Mouse (Mus musculus): ENCODE data around the gene Lrp6.

The Lrp6 gene

GRCm38 (mm10) chr6:134529340-134529739 lies 37.4 kb downstream of the Lrp6 start:
- DNase-seq = no peak

- no peak for DNase-seq
Measured at GRCm38 (mm10) chr6:134528396-134528795, 38.4 kb downstream of the Lrp6 start.

- DNase-seq = no peak
Measured at GRCm38 (mm10) chr6:134527596-134528128, 39.1 kb downstream of the Lrp6 start.

- DNase-seq = no peak
Measured at GRCm38 (mm10) chr6:134526821-134527595, 39.8 kb downstream of the Lrp6 start.

GRCm38 (mm10) chr6:134526275-134526674 lies 40.5 kb downstream of the Lrp6 start:
- DNase-seq = no peak

GRCm38 (mm10) chr6:134521411-134521810 lies 45.4 kb downstream of the Lrp6 start:
- no peak for DNase-seq

- DNase-seq = no peak
Measured at GRCm38 (mm10) chr6:134520821-134521220, 45.9 kb downstream of the Lrp6 start.

GRCm38 (mm10) chr6:134518450-134518849 lies 48.3 kb downstream of the Lrp6 start:
- no peak for DNase-seq

- no peak for DNase-seq
Measured at GRCm38 (mm10) chr6:134517141-134517540, 49.6 kb downstream of the Lrp6 start.

GRCm38 (mm10) chr6:134515416-134515815 lies 51.3 kb downstream of the Lrp6 start:
- no peak for DNase-seq

GRCm38 (mm10) chr6:134513896-134514510 lies 52.8 kb downstream of the Lrp6 start:
- DNase-seq = no peak

GRCm38 (mm10) chr6:134513011-134513410 lies 53.8 kb downstream of the Lrp6 start:
- DNase-seq = no peak

GRCm38 (mm10) chr6:134512478-134512877 lies 54.3 kb downstream of the Lrp6 start:
- DNase-seq = no peak

- DNase-seq = no peak
Measured at GRCm38 (mm10) chr6:134511118-134511517, 55.6 kb downstream of the Lrp6 start.

GRCm38 (mm10) chr6:134510280-134510679 lies 56.5 kb downstream of the Lrp6 start:
- DNase-seq = no peak

GRCm38 (mm10) chr6:134509731-134510226 lies 57.0 kb downstream of the Lrp6 start:
- no peak for DNase-seq

GRCm38 (mm10) chr6:134504866-134505265 lies 61.9 kb downstream of the Lrp6 start:
- no peak for DNase-seq

- no peak for DNase-seq
Measured at GRCm38 (mm10) chr6:134502335-134502734, 64.4 kb downstream of the Lrp6 start.

- no peak for DNase-seq
Measured at GRCm38 (mm10) chr6:134500381-134501162, 66.2 kb downstream of the Lrp6 start.

GRCm38 (mm10) chr6:134499089-134499488 lies 67.7 kb downstream of the Lrp6 start:
- no peak for DNase-seq

- no peak for DNase-seq
Measured at GRCm38 (mm10) chr6:134498518-134498917, 68.2 kb downstream of the Lrp6 start.

- DNase-seq = no peak
Measured at GRCm38 (mm10) chr6:134494828-134495698, 71.7 kb downstream of the Lrp6 start.

Measured in thymus, postnatal 36 days (tissue).